Mouse (Mus musculus) heart, embryonic 14.5 days (tissue): Measurements from ENCODE around the gene Yeats4. TPM values are rescaled to one million over a fixed set of nuclear protein-coding genes. Genes with fewer than 3 reads are reported as not detected.
"Not testable (repeated sequence)": the region's sequence is repeated elsewhere in the genome, so short reads cannot be mapped to it uniquely, and the experiment has no call there.

Experiments used
- ATAC-seq: fragments of 200-750 bp; cut with Nextera tagmentation; 2 replicates; pipeline ENCODE4 v1.8.0; 2017; ENCODE audit warnings: low read depth, moderate TSS enrichment; ENCODE audit not compliant: insufficient number of reproducible peaks, insufficient read depth, low FRiP score
- H3K27ac ChIP-seq, 2 experiments: fragments of 200-500 bp in 1 of 2; fragments of 300-500 bp in 1 of 2; sonication (generic) in 1 of 2; replicated peaks in 1 of 2; 2 replicates each; pipeline ENCODE4 v1.5.1; 2012 to 2014; ENCODE audit warnings: low read depth in 2 of 2, low read length in 2 of 2, control low read depth in 1 of 2, mild to moderate bottlenecking in 1 of 2, mixed read lengths in 1 of 2; ENCODE audit not compliant: control insufficient read depth in 1 of 2, insufficient read depth in 1 of 2
- H3K27me3 ChIP-seq: fragments of 300-500 bp; sonication (generic); 2 replicates; pipeline ENCODE4 v1.6.1; 2014; ENCODE audit warnings: mild to moderate bottlenecking, low read length, control low read depth; ENCODE audit not compliant: control insufficient read depth, insufficient read depth
- H3K36me3 ChIP-seq: fragments of 300-500 bp; sonication (generic); 2 replicates; pipeline ENCODE4 v1.6.1; 2014; ENCODE audit warnings: mild to moderate bottlenecking, control low read depth, low read length, mixed read lengths; ENCODE audit not compliant: control insufficient read depth, insufficient read depth
- H3K4me1 ChIP-seq, 2 experiments: fragments of 200-500 bp in 1 of 2; fragments of 300-500 bp in 1 of 2; sonication (generic) in 1 of 2; 2 replicates each; pipeline ENCODE4 v1.6.1; 2012 to 2014; ENCODE audit warnings: low read length in 2 of 2, control low read depth in 1 of 2, mixed read lengths in 1 of 2; ENCODE audit not compliant: control insufficient read depth in 2 of 2, insufficient read depth in 2 of 2
- H3K4me2 ChIP-seq: fragments of 300-500 bp; sonication (generic); 2 replicates; pipeline ENCODE4 v1.6.1; 2014; ENCODE audit warnings: mild to moderate bottlenecking, low read length
- H3K4me3 ChIP-seq, 2 experiments: fragments of 200-500 bp in 1 of 2; fragments of 300-500 bp in 1 of 2; sonication (generic) in 1 of 2; 2 replicates each; pipeline ENCODE4 v1.5.1; 2012 to 2014; ENCODE audit warnings: low read length in 2 of 2, mild to moderate bottlenecking in 2 of 2, control low read depth in 1 of 2, low read depth in 1 of 2, moderate library complexity in 1 of 2; ENCODE audit not compliant: control insufficient read depth in 1 of 2, insufficient read depth in 1 of 2
- H3K9ac ChIP-seq: fragments of 300-500 bp; sonication (generic); 2 replicates; pipeline ENCODE4 v1.6.1; 2014; ENCODE audit warnings: mild to moderate bottlenecking, low read length
- H3K9me3 ChIP-seq: fragments of 300-500 bp; sonication (generic); 2 replicates; pipeline ENCODE4 v1.6.1; 2016; ENCODE audit warnings: low read length, control low read depth; ENCODE audit not compliant: control insufficient read depth
- WGBS: fragments of 180-500 bp; shearing (Covaris S2); extraction: QIAGEN DNeasy Blood & Tissue Kit; methylation state at CpG from one replicate; pipeline ENCODE4 v1.1.7; 2014; 5-methylcytosine and 5-hydroxymethylcytosine counted together
- polyA plus RNA-seq: library from polyadenylated mRNA; unstranded; fragments of >200 nt; fragmentation: Nextera tagmentation; extraction: Ambion mirVana; gene quantifications from 2 replicates; pipeline ENCODE4 v1.2.1, GENCODE M21; 2014

Yeats4 gene
- polyA plus RNA-seq, 1 experiment from 2014 or later, result 48.0 TPM

- Histone ChIP-seq H3K27ac (no peak overlapping the region), H3K27me3 (no peaks in the 10 kb centered on the region), H3K4me3 (no peak overlapping the region), H3K9me3 (no peaks in the 10 kb centered on the region), H3K9ac (no peak overlapping the region), H3K4me2 (no peak overlapping the region), H3K36me3 (peaks cover 72% of the 10 kb centered on the region), H3K4me1 (peaks cover 2% of the 10 kb centered on the region in 2 experiments; a peak in 2 of 4 replicates)
- 92% methylated on average over 25 of the region's 25 CpGs for WGBS
- no peak for ATAC-seq
Measured at GRCm38 (mm10) chr10:117215409-117216131, 8.7 kb downstream of the Yeats4 start.

DNA sequence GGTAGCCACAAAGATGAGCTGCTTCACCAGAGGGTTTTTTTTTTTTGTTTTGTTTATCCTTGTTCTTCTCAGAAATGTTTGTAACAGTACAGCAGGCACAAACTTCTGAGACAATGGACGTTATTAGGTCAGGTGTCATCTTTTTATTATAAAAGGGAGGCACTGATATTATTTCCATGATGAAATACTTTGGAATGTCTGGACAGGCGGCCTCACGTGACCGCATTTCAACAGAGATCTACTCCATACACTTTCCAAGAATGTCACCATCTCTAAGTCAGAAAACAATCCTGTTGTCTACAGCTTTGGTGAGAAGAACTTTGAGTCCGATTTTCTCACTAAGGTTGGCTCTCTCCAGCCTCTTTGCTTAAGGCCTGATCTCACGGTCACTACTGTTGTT, 13.3 kb downstream of the Yeats4 start:
- Histone ChIP-seq H3K36me3 (peaks cover 29% of the 10 kb centered on the region), H3K9me3 (no peaks in the 10 kb centered on the region), H3K4me1 (peaks cover 3 to 15% of the 10 kb centered on the region in 2 experiments), H3K4me2 (no peak overlapping the region), H3K9ac (no peak overlapping the region), H3K27ac (peak overlapping the region; percentile 52 to 60; a peak in 3 of 4 replicates), H3K4me3 (no peak overlapping the region), H3K27me3 (no peaks in the 10 kb centered on the region)
- 80% methylated on average over 6 of the region's 6 CpGs for WGBS
- no peak for ATAC-seq

DNA sequence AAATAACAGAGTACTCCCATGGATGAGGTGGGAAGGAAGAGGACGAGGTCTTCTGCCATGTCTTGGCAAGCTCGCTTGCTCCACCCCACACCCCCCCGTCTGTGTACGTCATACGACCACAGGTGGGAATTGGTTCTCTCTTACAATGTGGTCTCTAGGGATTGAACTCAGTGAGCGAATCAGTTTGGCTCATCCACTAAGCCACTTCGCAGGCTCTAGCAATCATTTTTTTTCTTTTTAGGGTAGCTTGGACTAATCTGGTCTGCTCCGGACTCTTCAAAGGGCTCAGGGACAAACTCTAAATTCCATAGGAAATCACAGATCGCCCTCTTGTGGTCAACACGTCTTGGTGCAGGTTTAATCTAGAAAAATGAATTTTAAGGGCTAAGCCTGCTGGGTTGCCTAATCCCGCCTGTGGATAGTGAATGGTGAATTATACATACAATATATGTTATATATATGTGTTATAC, 14.8 kb downstream of the Yeats4 start:
- Histone ChIP-seq H3K36me3 (peaks cover 13% of the 10 kb centered on the region), H3K4me2 (peak overlapping the region; percentile 61), H3K4me1 (peaks cover 3 to 15% of the 10 kb centered on the region in 2 experiments), H3K27me3 (no peaks in the 10 kb centered on the region), H3K4me3 (peak overlapping the region; percentile 33 to 36), H3K9me3 (no peaks in the 10 kb centered on the region), H3K9ac (peak overlapping the region; percentile 59; the same call in 1 of the 2 replicates), H3K27ac (no peak overlapping the region)
- 0 out of 2 replicates have a peak, but pooled peaks have one; percentile 18 for ATAC-seq
- WGBS, result 11% methylated on average over 11 of the region's 11 CpGs

DNA sequence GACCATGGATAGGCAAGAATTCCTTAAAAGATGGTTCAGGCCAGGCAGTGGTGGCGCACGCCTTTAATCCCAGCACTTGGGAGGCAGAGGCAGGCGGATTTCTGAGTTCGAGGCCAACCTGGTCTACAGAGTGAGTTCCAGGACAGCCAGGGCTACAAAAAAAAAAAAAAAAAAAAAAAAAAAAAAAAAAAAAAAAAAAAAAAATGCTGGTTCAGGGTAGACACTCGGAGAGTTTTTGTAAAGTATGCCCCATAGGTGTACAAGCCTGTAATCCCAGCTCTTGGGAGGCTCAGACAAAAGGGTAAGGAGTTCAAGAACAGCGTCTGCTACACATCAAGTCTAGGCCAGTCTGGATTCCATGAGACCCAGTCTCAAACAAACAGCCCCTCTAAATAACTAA, 15.5 kb downstream of the Yeats4 start:
- not testable (repeated sequence) for H3K36me3 ChIP-seq, H3K27ac ChIP-seq, H3K27me3 ChIP-seq, H3K9me3 ChIP-seq, ATAC-seq, H3K9ac ChIP-seq, H3K4me2 ChIP-seq, H3K4me3 ChIP-seq
- peaks cover 3 to 15% of the 10 kb centered on the region in 2 experiments for H3K4me1 ChIP-seq
- WGBS, result 94% methylated on average over 6 of the region's 6 CpGs

GRCm38 (mm10) chr10:117208221-117208620, 16.1 kb downstream of the Yeats4 start:
- Histone ChIP-seq H3K27me3 (no peaks in the 10 kb centered on the region), H3K4me1 (peaks cover 3 to 15% of the 10 kb centered on the region in 2 experiments), H3K9me3 (no peaks in the 10 kb centered on the region), H3K4me3 (no peak overlapping the region), H3K9ac (no peak overlapping the region), H3K36me3 (0 out of 2 replicates have a peak, but pooled peaks cover 3% of the 10 kb centered on the region), H3K4me2 (no peak overlapping the region), H3K27ac (no peak overlapping the region)
- WGBS, result 85% methylated on average over 15 of the region's 15 CpGs
- ATAC-seq, result no peak

DNA sequence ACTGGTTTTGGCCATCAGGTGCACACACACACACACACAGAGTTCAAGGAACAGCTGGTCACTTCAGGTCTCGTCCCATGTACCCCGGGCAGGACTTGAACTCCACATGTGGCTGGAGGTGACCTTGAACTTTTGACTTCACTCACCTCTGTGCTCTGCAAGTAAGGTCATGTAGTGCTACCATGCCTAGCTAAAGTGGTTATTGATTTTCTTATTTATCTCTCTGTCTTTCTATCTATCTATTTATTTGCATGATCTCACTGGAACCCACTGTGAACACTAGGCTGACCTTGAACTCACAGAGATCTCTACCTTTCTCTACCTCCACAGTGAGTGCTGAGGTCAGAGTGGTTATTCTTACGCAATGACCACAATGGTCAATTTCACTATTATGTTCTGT, 18.2 kb downstream of the Yeats4 start:
- Histone ChIP-seq H3K4me1 (peaks cover 6 to 15% of the 10 kb centered on the region in 2 experiments), H3K4me2 (no peak overlapping the region), H3K4me3 (no peak overlapping the region), H3K27me3 (no peaks in the 10 kb centered on the region), H3K9ac (no peak overlapping the region), H3K36me3 (no peaks in the 10 kb centered on the region), H3K9me3 (no peaks in the 10 kb centered on the region), H3K27ac (no peak overlapping the region)
- ATAC-seq, result no peak
- 89% methylated on average over 3 of the region's 3 CpGs for WGBS

- peak overlapping the region; percentile 7; the same call in 1 of the 2 replicates for H3K9ac ChIP-seq
- no peaks in the 10 kb centered on the region for H3K9me3 ChIP-seq
- no peak for ATAC-seq
- no peak overlapping the region for H3K4me3 ChIP-seq
- WGBS, result 57% methylated on average over 2 of the region's 2 CpGs
- H3K4me2 ChIP-seq, result 0 out of 2 replicates have a peak overlapping the region, but pooled peaks have one; percentile 18
- H3K4me1 ChIP-seq, result peaks cover 3 to 10% of the 10 kb centered on the region in 2 experiments; a peak in 3 of 4 replicates
- H3K27ac ChIP-seq, result no peak overlapping the region
- no peaks in the 10 kb centered on the region for H3K27me3 ChIP-seq
- H3K36me3 ChIP-seq, result no peaks in the 10 kb centered on the region
Measured at GRCm38 (mm10) chr10:117203558-117203981, 20.7 kb downstream of the Yeats4 start.
